Mouse (Mus musculus) embryonic facial prominence, embryonic 14.5 days (tissue): ENCODE measurements around the gene Mtcp1. TPM values are rescaled to one million over a fixed set of nuclear protein-coding genes. Genes with fewer than 3 reads are reported as not detected.
A peak's percentile ranks its signal among the peaks of the same experiment; 100 is the strongest.

Source experiments
- ATAC-seq: fragments of 200-750 bp; cut with Nextera tagmentation; 2 replicates; pipeline ENCODE4 v1.8.0; 2017; ENCODE audit warnings: low read depth, moderate number of reproducible peaks, moderate TSS enrichment
- DNase-seq: peaks from one replicate; pipeline ENCODE4 v3.0.0-alpha.2; 2015; ENCODE audit warnings: low spot score
- H3K27ac ChIP-seq: fragments of 300-500 bp; sonication (generic); replicated peaks from 2 replicates; pipeline ENCODE4 v1.5.1; 2014; ENCODE audit warnings: low read depth, mild to moderate bottlenecking, low read length, moderate library complexity
- H3K27me3 ChIP-seq: fragments of 300-500 bp; sonication (generic); replicated peaks from 2 replicates; pipeline ENCODE4 v1.6.1; 2014; ENCODE audit warnings: low read length; ENCODE audit not compliant: control insufficient read depth, insufficient read depth
- H3K36me3 ChIP-seq: fragments of 300-500 bp; sonication (generic); 2 replicates; pipeline ENCODE4 v1.6.1; 2014; ENCODE audit warnings: low read length, mixed read lengths; ENCODE audit not compliant: control insufficient read depth, insufficient read depth
- H3K4me1 ChIP-seq: fragments of 300-500 bp; sonication (generic); 2 replicates; pipeline ENCODE4 v1.6.1; 2014; ENCODE audit warnings: antibody characterized with exemption, low read length; ENCODE audit not compliant: control insufficient read depth, insufficient read depth
- H3K4me2 ChIP-seq: fragments of 300-500 bp; sonication (generic); 2 replicates; pipeline ENCODE4 v1.6.1; 2014; ENCODE audit warnings: low read depth, mild to moderate bottlenecking, low read length, moderate library complexity, mixed read lengths
- H3K4me3 ChIP-seq: fragments of 300-500 bp; sonication (generic); 2 replicates; pipeline ENCODE4 v1.5.1; 2014; ENCODE audit warnings: low read depth, mild to moderate bottlenecking, low read length
- H3K9ac ChIP-seq: fragments of 300-500 bp; sonication (generic); 2 replicates; pipeline ENCODE4 v1.6.1; 2014; ENCODE audit warnings: low read depth, mild to moderate bottlenecking, low read length, moderate library complexity, mixed read lengths
- H3K9me3 ChIP-seq: fragments of 300-500 bp; sonication (generic); 2 replicates; pipeline ENCODE4 v1.6.1; 2016; ENCODE audit warnings: low read length; ENCODE audit not compliant: control insufficient read depth
- WGBS: fragments of 180-500 bp; shearing (Covaris S2); extraction: QIAGEN DNeasy Blood & Tissue Kit; methylation state at CpG from one replicate; pipeline ENCODE4 v1.1.7; 2014; 5-methylcytosine and 5-hydroxymethylcytosine counted together
- polyA plus RNA-seq: library from polyadenylated mRNA; unstranded; fragments of >200 nt; fragmentation: Nextera tagmentation; extraction: Ambion mirVana; gene quantifications from 2 replicates; pipeline ENCODE4 v1.2.1, GENCODE M21; 2014

Mtcp1 gene
- 5.7 and 8.0 TPM in 2 replicates for polyA plus RNA-seq

GRCm38 (mm10) chrX:75415936-75416785 lies at the start of gene Mtcp1, which contains the start of the genes Cmc4 and Brcc3:
TSS of gene Mtcp1 (minus strand) at chrX:75416588.
TSS of gene Cmc4 (minus strand) at chrX:75416584.
TSS of gene Brcc3 (plus strand) at chrX:75416628.
- no peaks in the 10 kb centered on the region for H3K27me3 ChIP-seq
- 0 out of 2 replicates have a peak, but pooled peaks cover 3% of the 10 kb centered on the region for H3K36me3 ChIP-seq
- H3K9ac ChIP-seq = peak within 1 kb of the TSS; percentile 66
- H3K4me2 ChIP-seq = peak within 1 kb of the TSS; percentile 53
- ATAC-seq (peak; percentile 100), DNase-seq (peak; percentile 96)
- H3K4me1 ChIP-seq = no peaks in the 10 kb centered on the region
- peak within 1 kb of the TSS; percentile 85 for H3K27ac ChIP-seq
- no peaks in the 10 kb centered on the region for H3K9me3 ChIP-seq
- 15% methylated on average over 39 of the region's 52 CpGs for WGBS
- H3K4me3 ChIP-seq = peak within 1 kb of the TSS; percentile 45

DNA sequence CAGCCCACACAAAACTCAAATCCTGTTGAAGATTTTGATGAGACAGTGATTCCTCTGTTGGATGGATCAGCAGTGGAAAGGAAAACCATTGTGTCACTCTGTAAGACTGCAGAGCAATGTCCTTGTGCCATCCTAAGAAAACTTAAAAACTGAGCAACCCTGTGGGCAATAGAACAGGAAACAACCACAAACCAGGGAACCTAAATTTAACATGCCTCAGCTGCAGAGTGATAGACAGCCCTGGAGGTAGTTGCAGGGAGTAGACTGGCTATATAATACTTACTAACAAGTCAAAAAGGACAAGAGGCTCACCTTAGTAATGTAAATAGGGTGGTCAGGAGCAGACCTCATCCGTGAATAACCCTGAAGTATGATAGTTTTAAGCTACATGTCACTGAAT lies 38.2 kb upstream of the Mtcp1 start:
- WGBS = 70% methylated on average over 1 of the region's 1 CpGs
- Histone ChIP-seq H3K4me3 (no peak overlapping the region), H3K4me2 (no peak overlapping the region), H3K36me3 (peaks cover 32% of the 10 kb centered on the region), H3K9ac (no peak overlapping the region), H3K27me3 (no peaks in the 10 kb centered on the region), H3K9me3 (no peaks in the 10 kb centered on the region), H3K4me1 (no peaks in the 10 kb centered on the region), H3K27ac (no peak overlapping the region)
- ATAC-seq = no peak
- no peak for DNase-seq

GRCm38 (mm10) chrX:75409711-75410110 lies 6.7 kb downstream of the Mtcp1 start:
- no peak overlapping the region for H3K4me2 ChIP-seq
- WGBS = 90% methylated on average over 1 of the region's 1 CpGs
- no peaks in the 10 kb centered on the region for H3K27me3 ChIP-seq
- no peaks in the 10 kb centered on the region for H3K9me3 ChIP-seq
- H3K27ac ChIP-seq = no peak overlapping the region
- DNase-seq (no peak), ATAC-seq (no peak)
- no peaks in the 10 kb centered on the region for H3K4me1 ChIP-seq
- no peaks in the 10 kb centered on the region for H3K36me3 ChIP-seq
- no peak overlapping the region for H3K4me3 ChIP-seq
- H3K9ac ChIP-seq = no peak overlapping the region

GRCm38 (mm10) chrX:75403350-75403749 lies 13.0 kb downstream of the Mtcp1 start:
- ATAC-seq (no peak), DNase-seq (no peak)
- no peaks in the 10 kb centered on the region for H3K4me1 ChIP-seq
- no peak overlapping the region for H3K27ac ChIP-seq
- no peaks in the 10 kb centered on the region for H3K27me3 ChIP-seq
- 0 out of 2 replicates have a peak, but pooled peaks cover 4% of the 10 kb centered on the region for H3K36me3 ChIP-seq
- no peak overlapping the region for H3K4me3 ChIP-seq
- no peak overlapping the region for H3K4me2 ChIP-seq
- no peak overlapping the region for H3K9ac ChIP-seq
- H3K9me3 ChIP-seq = no peaks in the 10 kb centered on the region

DNA sequence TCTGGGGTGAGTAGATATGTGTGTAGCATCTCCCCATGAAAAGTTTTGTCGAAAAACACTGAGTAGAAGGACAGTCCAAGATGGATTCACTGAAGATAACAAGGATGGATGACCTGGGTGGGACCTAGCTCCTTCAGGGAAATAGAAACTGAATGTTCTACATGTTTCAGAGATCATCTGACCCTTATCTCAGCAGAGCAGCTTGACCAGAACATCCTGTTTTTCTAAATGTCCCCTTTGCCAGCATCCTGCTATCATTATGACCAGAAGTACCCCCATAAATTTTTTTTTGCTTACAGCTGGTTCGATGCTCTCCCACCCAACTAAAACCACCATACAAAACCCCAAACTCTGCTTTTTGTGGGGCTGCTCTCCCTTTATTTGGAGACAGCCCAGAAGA lies 13.7 kb downstream of the Mtcp1 start:
- no peak for ATAC-seq
- no peak overlapping the region for H3K27ac ChIP-seq
- H3K9ac ChIP-seq = no peak overlapping the region
- DNase-seq = no peak
- H3K36me3 ChIP-seq = 0 out of 2 replicates have a peak, but pooled peaks cover 4% of the 10 kb centered on the region
- H3K9me3 ChIP-seq = no peaks in the 10 kb centered on the region
- H3K4me2 ChIP-seq = no peak overlapping the region
- no peaks in the 10 kb centered on the region for H3K4me1 ChIP-seq
- 93% methylated on average over 2 of the region's 2 CpGs for WGBS
- H3K4me3 ChIP-seq = no peak overlapping the region
- H3K27me3 ChIP-seq = no peaks in the 10 kb centered on the region

- Histone ChIP-seq H3K36me3 (0 out of 2 replicates have a peak, but pooled peaks cover 3% of the 10 kb centered on the region), H3K4me2 (no peak overlapping the region), H3K27ac (no peak overlapping the region), H3K27me3 (no peaks in the 10 kb centered on the region), H3K4me3 (no peak overlapping the region), H3K4me1 (no peaks in the 10 kb centered on the region), H3K9ac (no peak overlapping the region), H3K9me3 (no peaks in the 10 kb centered on the region)
- 89% methylated on average over 1 of the region's 1 CpGs for WGBS
- ATAC-seq (no peak), DNase-seq (no peak)
Measured at GRCm38 (mm10) chrX:75399471-75399870, 16.9 kb downstream of the Mtcp1 start.

DNA sequence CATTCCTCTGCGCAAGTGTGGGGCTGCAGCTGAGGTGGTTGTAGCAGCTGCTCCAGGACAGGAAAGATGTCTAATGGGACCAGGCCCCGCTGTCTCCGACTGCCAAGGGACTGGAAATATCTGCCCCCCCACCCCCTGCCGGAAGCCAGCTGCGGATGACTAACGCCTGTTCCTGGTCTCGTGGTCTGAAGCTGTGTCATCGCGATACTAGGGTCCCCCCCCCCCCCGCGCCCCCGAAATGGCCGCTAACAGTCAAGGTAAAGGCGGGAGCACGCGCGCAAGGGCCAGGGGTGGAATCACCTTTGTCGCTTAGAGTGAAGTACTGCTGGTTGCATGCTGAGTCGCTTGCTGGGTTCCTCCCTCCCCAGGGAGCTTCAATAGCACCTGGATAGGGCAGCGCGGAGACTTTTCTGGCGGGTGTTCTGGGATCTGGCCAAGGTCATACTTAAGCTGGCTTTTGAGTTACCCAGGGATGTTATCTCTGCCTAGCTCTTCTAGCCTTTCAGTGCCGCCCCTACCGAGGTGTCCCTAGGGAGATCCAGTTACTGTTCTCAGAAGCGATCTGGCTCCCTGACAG lies 34.1 kb downstream of the Mtcp1 start, which contains the start of the genes Fundc2 and F8:
Gene Fundc2 (plus strand): TSS at position 205 of the 577 bp plus-strand sequence.
Gene F8 (minus strand): TSS at position 421 of the 577 bp plus-strand sequence.
- Histone ChIP-seq H3K9me3 (no peaks in the 10 kb centered on the region), H3K36me3 (no peaks in the 10 kb centered on the region; the same call in 1 of the 2 replicates), H3K4me1 (no peaks in the 10 kb centered on the region), H3K4me3 (peak within 1 kb of the TSS; percentile 53), H3K9ac (peak within 1 kb of the TSS; percentile 76), H3K27ac (peak within 1 kb of the TSS; percentile 61; the same call in 1 of the 2 replicates), H3K27me3 (no peaks in the 10 kb centered on the region), H3K4me2 (peak within 1 kb of the TSS; percentile 50)
- WGBS = 13% methylated on average over 9 of the region's 25 CpGs
- DNase-seq (peak; percentile 89), ATAC-seq (peak; percentile 97)

DNA sequence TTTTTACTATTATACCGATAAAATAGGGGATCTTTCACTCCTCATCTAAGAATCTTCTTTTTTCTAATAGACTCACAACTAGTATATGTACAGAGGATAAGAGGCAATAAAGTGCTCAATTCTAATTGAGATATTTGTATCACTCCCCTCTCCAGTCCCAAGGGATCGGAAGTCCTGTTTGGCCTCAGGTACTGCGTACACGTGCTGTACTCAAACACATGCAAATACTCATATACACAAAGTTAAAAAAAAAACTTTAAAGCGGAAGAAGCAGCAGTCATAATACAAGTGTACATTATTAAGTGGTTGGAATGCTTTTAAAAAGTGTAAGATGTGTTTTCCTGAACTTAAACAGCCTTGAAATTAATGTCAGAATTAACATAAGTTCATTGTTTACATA lies 34.7 kb downstream of the Mtcp1 start:
- WGBS = 64% methylated on average over 5 of the region's 5 CpGs
- H3K27me3 ChIP-seq = no peaks in the 10 kb centered on the region
- no peaks in the 10 kb centered on the region for H3K4me1 ChIP-seq
- H3K4me2 ChIP-seq = peak overlapping the region; percentile 50
- no peaks in the 10 kb centered on the region for H3K36me3 ChIP-seq
- ATAC-seq (no peak), DNase-seq (no peak)
- peak overlapping the region; percentile 61; the same call in 1 of the 2 replicates for H3K27ac ChIP-seq
- H3K9ac ChIP-seq = peak overlapping the region; percentile 47; the same call in 1 of the 2 replicates
- no peaks in the 10 kb centered on the region for H3K9me3 ChIP-seq
- peak overlapping the region; percentile 53 for H3K4me3 ChIP-seq
